Mouse (Mus musculus) ovary, postnatal 36 days (tissue): ENCODE measurements around the gene Rbm5.

Source experiments
- DNase-seq: peaks from one replicate; pipeline ENCODE4 v3.0.0; 2022; ENCODE audit warnings: low spot score, mixed read lengths

Rbm5 gene

DNA sequence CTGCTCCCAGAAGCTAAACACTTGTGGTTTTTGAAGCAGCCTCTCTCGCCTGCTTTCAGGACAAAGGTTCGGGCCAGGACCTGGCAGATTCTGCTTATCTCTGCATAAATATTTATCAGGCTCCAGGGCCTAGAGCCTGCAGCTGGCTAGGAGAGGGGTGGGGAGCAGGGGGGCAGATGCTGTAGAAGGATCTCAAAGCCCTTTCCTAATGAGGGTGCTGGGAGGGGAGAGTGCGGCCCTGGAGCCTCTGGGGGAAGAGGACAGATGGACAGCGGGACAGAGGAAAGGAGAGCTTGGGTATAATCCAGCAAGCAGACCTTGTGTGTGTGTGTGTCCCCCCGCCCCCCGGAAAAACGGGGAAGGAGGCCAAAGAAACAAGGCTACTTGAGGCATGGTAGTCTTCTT lies 36.2 kb downstream of the Rbm5 start:
- DNase-seq = no peak

DNA sequence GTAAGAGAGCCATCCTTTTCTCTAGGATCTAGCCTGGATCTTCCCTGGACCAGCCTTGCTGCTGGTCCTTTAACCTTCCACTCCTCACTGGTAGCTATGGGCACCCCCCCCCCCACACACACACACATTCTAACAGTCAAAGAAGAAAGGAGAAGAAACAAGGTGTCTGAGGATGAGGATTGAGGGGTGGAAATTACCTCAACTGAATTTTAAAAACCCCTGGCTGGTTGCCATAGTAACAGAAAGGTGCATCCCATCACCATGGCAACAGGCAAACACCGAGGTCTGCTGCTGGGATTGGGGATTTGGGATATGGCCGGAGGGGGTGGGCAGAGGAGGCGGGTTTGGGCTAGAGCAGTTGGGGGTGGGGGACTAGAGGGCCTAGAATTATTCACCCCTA lies 41.1 kb downstream of the Rbm5 start:
- no peak for DNase-seq

DNA sequence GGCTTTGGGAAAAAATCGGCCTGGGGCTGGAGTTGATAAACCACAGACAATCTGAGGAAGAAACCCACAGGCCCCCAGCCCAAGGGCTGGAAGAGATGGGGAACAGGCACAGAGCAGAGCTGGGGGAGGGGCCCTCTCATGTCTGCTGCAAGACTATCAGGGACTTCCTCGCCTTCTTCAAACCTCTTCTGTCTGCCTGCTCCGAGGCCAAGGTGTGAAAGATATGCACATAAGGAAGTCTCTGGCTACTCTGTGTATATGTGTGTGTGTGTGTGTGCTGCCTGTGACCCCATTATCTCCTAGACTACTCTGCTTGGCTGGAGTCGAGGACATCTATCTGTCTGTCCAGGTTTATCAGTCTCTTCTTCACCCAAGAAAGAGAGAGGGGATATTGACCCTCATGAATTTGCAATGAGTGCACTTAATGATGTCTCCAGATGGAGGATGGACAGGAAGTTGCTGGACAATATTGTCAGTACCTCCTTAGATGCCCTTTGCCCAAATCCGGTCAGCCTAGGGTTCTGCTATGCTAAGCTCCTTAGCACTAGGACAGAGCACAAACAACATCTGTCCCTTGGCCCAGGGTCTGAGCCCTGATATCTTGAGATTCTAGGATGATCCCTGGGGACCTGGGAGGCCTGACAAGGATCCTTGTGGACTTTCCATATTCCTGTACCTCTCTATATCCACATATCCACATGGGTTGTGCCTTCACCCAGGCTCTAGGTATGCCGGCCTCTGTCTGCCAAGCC lies 41.7 kb downstream of the Rbm5 start:
- no peak for DNase-seq

DNA sequence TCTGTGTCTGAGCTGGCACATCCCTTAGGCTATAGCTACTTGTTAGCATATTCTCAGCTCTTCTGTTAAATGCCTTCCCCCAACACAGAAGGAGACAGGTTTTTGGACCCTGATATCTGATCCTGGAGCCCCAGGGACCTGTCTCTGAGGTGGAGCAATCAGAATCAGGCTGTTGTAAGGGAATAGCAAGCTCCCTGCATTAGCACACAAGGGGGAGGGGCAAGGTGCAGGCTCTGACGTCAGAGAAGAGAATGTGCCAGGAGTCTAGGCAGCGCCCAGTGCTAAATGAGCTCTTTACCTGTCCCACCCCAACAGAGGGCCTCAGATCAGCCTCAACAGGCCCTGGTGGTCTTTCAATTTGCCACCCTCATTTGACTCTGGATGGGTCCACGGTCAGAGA lies 43.8 kb downstream of the Rbm5 start:
- no peak for DNase-seq

DNA sequence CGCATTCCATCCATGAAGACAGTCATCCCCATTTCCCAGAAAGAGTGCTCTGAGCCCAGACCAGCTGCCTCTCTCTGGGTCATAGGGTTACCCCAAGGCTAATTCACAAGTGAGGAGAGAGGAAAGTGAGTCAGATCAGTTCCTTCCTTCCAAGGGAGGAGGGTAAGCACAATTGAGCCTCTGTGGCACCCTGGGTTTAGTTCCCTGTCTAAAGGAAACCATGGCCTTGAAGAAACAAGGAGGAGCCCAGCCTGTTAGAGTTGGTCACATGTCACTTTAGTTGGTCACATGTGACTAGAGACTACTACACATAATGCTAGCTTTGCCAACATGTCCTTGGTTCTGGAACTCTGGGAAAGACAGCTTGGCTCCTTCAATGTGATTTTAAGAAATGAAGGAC lies 46.0 kb downstream of the Rbm5 start:
- no peak for DNase-seq

DNA sequence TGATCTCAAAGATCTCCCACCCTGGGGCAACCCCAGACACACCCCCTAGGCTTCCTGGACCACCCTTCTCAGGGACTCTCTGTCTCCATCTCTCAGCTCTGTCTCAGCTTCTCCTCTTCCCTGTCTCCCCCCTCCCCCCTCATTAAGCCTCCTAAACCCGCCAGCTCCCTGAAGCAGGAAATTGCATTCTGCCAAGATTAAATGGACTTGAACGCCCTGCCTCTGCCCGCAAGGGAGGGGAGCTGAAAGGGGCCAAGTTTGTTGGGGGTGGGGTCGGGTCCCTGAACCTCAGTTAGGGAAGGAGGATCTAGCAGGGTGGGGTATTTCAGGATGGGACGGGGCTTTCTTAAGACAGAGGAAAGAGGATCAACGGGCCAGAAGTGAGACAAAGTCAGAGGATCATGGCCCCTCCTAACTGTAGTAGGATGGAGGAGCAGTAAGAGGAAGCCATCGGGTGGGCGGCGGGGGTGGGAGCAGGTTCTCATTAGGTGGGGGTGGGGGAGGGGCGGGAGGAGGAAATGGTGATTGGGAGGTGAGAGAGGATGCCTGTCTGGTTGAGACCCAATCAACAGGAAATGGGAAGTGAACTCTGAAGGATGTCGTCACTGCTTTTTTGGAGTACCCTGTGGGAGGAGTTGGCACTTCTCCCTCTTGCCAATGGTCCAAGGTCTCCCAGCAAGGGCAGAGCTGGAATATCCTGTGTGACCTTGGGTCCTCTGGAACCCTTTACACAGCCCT lies 46.8 kb downstream of the Rbm5 start:
- DNase-seq = no peak

DNA sequence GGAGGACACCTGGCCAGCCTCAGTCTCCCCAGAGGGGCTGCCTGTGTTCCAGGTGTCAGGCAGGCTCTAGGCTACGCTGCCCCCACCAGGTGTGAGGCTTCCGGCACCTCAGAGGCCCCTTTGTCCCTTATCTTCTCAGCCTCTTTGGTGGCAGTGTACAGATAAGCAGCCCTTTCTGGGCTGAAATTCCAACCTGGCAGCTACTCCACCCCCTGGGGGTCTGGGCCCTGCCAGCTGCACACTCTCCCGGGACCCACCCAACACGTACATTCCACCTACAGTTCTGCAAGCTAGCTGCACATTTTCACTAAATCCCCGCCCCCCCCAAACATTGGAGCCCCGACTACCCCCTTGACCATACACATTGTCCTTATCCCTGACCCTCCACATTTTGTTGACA lies 47.5 kb downstream of the Rbm5 start:
- no peak for DNase-seq

DNA sequence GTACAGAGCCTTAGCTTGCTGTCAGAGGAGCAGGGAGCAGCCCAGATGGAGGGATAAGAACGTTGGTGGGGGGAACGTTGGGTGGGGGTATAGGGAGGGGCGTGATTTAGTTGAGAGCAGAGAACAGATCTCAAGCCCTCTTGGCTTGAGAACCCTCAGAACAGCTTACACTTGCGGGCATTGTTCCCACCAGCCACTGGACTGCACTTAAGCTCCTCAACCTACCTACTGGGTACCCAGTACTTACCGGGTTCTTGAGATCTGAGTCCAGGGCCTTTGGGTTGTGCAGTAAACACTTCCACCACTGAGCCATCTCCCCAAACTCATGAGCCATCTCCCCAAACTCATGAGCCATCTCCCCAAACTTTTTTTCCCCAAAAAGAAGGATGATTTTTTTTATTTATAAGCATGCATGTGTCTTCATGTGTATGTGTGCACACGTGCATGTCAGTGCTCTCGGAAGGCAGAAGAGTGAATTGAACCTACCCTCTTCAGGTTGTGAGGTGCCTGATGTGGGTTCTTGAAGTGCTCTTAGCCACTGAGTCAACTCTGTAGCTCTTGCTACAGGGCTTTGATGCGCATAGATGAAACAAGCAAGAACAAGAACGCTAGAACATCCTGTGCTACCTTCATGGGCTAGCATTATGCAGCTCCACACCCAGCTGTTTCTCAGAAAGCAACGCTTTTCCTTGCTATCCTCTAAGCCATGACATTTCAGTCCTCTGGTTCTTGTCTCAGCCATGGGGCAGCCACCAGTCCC lies 51.8 kb downstream of the Rbm5 start:
- DNase-seq = no peak

DNA sequence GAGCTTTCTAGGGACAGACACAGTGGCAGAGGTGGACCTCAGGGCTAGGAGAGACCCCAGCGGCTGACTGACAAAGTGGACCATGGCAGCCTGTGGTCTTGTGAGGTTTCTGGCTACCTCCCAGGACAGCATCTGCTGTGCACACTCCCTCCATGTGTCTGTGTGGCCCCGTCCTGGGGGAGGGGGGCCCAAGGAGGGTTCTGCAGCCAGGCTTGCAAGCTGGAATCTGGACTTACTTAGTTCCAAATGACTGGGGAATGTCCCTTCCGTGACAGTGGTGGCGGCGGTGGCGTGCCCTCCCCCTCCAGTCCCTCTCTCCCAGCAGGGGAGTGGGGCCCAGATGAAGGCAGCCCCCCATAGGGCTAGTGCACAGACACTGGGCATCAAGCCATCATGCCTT lies 53.8 kb downstream of the Rbm5 start:
- DNase-seq = no peak

DNA sequence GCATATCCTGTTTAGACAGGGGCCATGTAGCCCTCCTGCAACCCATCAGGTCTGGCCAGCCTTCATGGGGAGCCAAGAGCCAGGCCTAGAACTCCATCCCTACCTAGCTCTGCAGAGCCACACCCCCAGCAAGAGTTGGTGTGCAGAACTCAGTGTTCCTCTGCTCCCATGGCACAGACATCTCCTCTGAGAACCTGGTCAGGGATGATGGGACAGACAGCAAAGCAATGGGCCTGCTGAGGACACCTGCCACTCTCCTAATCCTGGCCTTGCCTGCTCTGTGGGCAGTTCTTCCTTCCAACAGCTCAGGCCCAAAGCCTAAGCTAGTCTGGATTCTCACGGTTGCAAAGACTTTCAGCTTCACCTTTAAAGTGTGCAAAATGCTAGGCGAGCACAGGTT lies 55.2 kb downstream of the Rbm5 start:
- DNase-seq = no peak

DNA sequence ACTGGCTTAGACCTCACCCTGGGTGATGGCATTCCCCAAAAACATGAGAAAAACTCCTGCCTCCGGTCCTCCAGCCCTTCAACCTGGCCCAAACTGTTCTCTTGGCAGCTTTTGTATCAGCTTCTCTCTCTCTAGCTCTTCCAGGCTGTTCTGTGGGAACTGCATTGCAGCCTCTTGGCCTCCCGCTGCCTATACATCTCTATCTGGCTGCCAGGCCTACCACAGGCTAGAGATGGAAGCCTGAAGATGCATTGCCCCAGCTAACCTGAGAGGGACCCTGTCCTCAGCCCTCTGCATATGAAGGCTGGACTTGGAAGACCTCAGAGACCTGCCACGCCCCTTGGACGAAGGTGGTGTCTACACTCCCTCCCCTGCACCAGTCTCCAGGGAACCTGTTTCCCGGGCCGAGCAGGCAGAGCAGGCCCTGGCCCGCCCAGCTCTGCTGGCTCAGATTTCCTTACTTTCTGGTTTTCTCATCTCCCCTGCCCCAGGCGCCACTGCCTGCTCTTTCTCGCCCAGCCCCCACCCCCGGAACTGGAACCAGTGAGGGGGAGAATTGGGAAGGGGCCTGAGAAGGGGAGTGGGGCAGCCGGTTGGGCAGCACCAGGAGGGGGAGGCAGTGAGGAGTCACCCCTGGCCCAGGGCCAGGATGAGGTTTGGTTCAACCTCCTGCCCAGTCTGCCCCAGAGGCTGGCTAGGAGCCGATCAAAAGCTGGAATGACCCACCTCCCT lies 56.4 kb downstream of the Rbm5 start:
- peak; percentile 65 for DNase-seq

DNA sequence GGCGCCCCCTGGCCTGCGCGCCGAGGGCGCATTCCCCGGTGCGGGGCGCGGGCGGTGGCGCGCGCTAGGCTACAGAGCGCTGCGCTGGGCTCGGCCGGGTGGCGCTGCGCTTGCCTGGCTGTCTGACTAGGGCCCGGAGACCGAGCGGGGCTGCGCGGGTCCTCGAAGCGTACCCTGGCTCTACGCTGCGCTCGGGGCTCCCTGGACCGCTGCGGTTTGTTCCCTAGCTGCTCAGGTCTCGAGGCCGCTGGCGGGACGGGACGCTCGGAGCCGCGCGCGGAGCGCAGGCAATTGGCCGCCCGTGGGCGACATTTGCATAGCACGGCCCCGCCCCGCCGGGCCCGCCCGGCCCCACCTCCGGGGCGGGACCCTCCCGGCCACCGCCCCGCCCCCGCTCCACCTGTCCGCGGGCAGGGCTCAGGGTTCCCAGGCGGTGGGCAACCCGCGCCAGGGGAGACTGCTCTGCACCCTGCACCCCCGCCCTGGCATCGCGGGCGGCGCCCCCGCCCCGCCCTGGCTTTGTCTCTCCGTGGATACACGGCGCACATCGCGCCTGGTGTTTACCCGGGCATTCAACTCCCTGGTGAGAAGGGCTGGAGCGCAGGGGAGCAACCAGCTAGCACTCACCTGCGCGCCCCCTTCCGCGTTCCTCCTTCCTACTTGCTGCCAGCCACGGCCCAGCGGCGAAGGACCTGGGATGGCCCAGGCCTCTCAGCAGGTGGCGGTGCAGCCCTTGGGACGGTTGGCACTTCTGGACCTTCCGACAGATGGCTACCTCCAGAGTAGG lies 60.9 kb downstream of the Rbm5 start, which contains the start of gene Sema3f:
TSS of gene Sema3f (minus strand) at position 779 of the 787 bp plus-strand sequence.
- peak; percentile 82 for DNase-seq

DNA sequence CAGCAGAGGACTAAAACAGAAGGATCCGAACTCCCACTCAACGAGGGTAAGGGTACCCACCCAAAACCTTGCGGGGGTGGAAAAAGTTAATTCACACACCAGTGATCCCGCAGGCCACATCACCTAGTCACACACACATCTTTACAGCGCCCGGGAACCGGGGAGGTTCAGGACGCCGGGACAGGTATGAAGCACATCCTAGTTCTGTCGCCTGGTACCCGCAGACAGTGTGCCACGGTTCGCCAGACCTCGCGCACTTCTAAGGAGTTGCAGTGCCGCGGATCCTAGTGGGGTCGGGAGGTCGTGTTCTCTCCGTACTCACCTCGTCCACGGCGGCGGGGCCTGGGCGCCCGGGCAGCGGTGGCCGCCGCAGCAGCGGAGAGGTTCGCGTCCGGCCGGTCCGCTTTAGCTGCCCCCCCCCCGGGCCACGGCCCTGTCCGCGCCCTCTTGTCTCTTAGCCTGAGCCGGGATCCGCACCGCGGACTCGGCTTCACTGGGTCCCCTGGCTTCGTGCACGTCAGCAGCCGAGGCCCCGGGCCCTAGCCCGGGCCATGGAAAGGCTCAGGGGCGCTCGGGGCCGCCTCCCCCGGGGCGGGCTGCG lies 61.6 kb downstream of the Rbm5 start:
- no peak for DNase-seq

DNA sequence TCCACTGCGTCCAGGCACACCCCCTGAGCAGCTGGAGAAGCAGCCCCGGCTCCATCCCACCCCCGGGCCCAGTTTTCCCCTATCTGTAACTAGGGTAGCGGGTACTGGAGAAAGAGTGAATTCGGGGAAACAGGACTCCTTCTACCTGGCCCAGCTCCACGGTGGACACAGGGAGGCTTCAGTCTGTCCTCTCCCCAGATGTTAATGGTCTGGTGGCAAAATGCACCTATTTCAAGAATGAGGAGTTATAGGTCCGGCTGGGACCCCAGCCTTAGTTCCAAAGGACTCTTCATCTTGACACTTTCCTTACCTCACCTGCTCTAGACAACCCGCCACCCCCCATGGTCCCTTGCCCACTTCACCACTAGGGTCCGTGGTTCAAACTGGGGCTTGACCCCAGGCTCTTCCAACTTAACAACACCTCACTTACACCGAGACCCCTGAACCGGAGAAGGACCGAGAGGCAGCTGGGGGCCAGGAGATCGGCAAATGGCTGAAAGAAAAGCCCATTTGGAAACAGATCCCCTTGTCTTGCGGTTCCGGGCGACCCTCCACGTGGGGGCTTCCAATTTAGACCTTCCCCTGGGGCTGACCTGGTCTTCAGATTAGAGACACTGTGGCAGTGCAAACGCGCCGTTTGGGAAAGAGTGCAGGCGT lies 62.2 kb downstream of the Rbm5 start:
- no peak for DNase-seq

DNA sequence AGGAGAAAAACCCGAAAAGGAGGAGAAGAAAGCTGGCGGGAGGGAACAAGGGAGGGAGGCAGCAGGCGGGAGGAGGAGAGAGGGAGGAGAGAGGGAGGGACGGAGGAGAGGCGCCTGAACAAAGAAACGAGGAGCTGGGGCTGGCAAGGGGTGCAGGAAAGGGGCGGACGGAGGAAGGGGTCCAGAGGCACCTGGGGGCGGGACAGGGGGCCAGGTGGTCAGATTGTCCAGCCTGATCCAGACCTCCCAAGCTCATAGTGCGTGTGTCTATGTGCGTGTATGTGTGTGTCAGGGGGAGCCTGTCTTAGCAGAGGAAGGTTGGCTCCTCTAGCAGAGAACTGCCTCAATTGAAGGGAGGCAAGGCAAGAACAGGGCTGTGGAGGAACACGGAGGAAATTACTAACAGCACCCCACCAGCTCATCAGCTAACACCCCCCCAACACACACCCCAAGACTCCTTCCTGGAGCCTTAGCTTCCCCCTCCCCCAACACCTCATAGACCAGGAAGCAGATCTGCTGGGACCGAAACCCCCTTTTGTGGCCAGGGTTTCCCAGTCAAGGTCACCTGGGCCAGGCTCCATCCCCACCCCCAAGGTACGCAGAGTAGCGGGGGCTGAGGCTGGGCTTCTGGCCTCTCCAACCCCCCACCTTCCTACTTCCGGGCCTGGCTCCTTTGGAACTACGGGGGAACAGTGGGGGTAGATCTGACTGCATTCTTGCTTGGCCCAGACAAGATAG lies 62.9 kb downstream of the Rbm5 start:
- DNase-seq = no peak

DNA sequence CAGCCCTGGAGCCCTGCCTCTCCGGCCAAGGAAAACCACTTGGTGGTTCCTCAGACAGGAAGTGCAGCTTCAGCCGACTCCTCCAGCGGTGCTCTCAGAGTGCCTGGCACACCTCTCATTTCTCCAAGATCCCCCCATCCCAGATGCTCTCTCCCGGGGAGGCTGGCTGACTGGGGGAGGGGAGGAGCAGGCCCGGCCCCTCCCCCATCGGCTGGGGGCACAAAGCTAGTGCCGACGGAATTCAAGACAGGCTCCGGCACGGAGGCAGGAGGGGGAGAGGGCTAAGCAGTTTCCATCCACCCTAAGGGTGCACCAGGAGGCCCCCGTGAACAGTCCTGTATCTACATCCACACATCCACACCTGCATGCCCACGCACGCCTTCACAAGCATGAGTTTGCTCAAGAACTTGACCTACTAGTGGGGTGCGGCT lies 64.0 kb downstream of the Rbm5 start:
- no peak for DNase-seq

DNA sequence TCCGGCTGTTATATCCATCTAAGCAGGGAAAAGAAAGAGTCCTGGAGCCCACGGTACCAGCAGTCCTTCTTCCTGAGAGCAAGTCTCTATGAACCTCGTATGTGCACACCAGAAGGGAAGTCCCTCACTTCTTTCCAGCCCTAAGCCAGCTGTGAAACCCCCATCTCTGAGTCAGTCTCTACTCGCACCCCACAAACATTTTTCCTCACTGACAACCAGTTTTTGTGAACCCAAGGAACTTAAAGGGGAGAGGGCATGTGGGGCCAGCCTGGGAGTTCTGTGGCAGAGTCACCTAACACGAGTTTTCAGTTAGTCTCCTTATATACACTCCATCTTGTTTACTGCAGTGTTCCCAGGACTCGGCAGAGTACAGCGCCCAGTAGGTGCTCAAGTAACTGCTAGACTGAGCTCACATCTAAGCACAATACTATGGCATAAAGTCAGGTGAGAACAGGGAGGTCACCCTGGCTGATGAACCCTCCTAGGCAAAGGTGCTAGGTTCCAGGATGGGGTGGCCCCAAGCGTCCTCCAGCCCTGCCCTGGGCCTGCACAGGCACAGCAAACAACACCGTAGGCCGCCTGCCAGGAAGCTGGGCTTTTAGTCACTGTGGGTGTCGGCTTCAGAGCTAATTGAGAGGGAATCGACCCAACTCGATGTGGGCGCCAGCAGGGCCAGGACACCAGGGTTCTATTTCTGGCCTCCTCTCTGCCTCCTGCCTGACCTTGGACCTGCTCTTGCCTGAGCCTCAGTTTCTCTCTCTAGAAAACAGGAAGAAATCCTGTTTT lies 67.3 kb downstream of the Rbm5 start:
- no peak for DNase-seq

DNA sequence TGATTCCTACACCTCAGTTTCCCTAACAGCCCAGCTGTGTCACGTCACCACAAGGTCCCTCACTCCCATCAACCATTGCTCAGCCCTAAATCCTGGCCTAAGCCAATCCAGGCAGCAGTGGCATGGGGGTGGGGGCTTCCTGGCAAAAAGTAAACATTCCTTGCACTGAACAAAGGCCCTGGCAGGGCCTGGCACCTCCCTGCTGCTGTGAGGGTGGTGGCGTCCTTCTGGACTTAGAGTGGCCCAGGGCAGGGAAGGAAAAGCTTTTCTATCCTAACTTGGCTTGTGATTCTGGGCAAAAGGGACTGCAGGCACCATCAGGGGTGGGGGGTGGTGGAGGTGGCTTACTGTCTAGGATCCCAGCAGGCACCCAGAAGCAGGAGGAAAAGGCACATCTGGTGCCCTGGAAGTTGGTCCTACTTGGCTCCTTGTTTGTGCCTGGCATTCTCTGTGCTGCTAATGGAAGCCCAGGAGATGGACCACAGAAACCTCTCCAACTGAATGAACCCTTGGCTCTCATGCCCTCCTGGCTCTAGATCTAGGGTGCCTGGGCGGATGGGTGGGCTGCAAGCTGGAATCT lies 68.1 kb downstream of the Rbm5 start:
- DNase-seq = no peak
